Mouse (Mus musculus) liver, postnatal 0 days (tissue): ENCODE data around the gene Socs3. TPM values are rescaled to one million over a fixed set of nuclear protein-coding genes. Genes with fewer than 3 reads are reported as not detected.

Experiments
- ATAC-seq: fragments of 200-750 bp; cut with Nextera tagmentation; 2 replicates; pipeline ENCODE4 v1.8.0; 2017; ENCODE audit warnings: mild to moderate bottlenecking, moderate library complexity
- DNase-seq: peaks from one replicate; pipeline ENCODE4 v3.0.0-alpha.2; 2016
- H3K27ac ChIP-seq: fragments of 300-500 bp; sonication (generic); 2 replicates; pipeline ENCODE4 v1.5.1; 2014; ENCODE audit warnings: antibody characterized with exemption, moderate library complexity, mild to moderate bottlenecking, low read depth
- H3K27me3 ChIP-seq: fragments of 300-500 bp; sonication (generic); 2 replicates; pipeline ENCODE4 v1.6.1; 2014; ENCODE audit warnings: low read length, control low read depth, mixed read lengths; ENCODE audit not compliant: insufficient read depth
- H3K36me3 ChIP-seq: fragments of 300-500 bp; sonication (generic); replicated peaks from 2 replicates; pipeline ENCODE4 v1.6.1; 2014; ENCODE audit warnings: mild to moderate bottlenecking, control low read depth, low read length, moderate library complexity, mixed read lengths; ENCODE audit not compliant: insufficient read depth
- H3K4me1 ChIP-seq: fragments of 300-500 bp; sonication (generic); 2 replicates; pipeline ENCODE4 v1.6.1; 2014; ENCODE audit warnings: antibody characterized with exemption, mild to moderate bottlenecking, control low read depth; ENCODE audit not compliant: insufficient read depth
- H3K4me2 ChIP-seq: fragments of 300-500 bp; sonication (generic); 2 replicates; pipeline ENCODE4 v1.6.1; 2014; ENCODE audit warnings: low read depth, mild to moderate bottlenecking, low read length, moderate library complexity, mixed read lengths
- H3K4me3 ChIP-seq: fragments of 300-500 bp; sonication (generic); 2 replicates; pipeline ENCODE4 v1.5.1; 2014; ENCODE audit warnings: low read depth, low read length
- H3K9ac ChIP-seq: fragments of 300-500 bp; sonication (generic); replicated peaks from 2 replicates; pipeline ENCODE4 v1.6.1; 2014; ENCODE audit warnings: mild to moderate bottlenecking, moderate library complexity
- H3K9me3 ChIP-seq: fragments of 300-500 bp; sonication (generic); 2 replicates; pipeline ENCODE4 v1.6.1; 2016; ENCODE audit warnings: mild to moderate bottlenecking, control low read depth, low read length, mixed read lengths
- CTCF ChIP-seq: sonication (generic); IDR thresholded peaks from 2 replicates; pipeline ENCODE4 v1.5.1; 2016; ENCODE audit warnings: antibody characterized with exemption, low read depth
- EP300 ChIP-seq: IDR thresholded peaks from 2 replicates; pipeline ENCODE4 v1.6.1; 2016; ENCODE audit warnings: antibody characterized with exemption, low read depth, mild to moderate bottlenecking
- WGBS: fragments of 180-500 bp; shearing (Covaris S2); extraction: QIAGEN DNeasy Blood & Tissue Kit; methylation state at CpG from one replicate; pipeline ENCODE4 v1.1.7; 2014; ENCODE audit not compliant: insufficient replicate concordance; 5-methylcytosine and 5-hydroxymethylcytosine counted together
- polyA plus RNA-seq: library from polyadenylated mRNA; unstranded; fragments of >200 nt; fragmentation: Nextera tagmentation; extraction: Ambion mirVana; gene quantifications from 2 replicates; pipeline ENCODE4 v1.2.1, GENCODE M21; 2015

Gene Socs3
- polyA plus RNA-seq, 1 experiment from 2014 or later: 5.8 TPM

- Histone ChIP-seq H3K4me1 (peaks cover 54% of the 10 kb centered on the region), H3K27me3 (peaks cover 25% of the 10 kb centered on the region), H3K9ac (no peak overlapping the region), H3K4me3 (no peak overlapping the region), H3K4me2 (no peak overlapping the region), H3K9me3 (no peaks in the 10 kb centered on the region), H3K27ac (no peak overlapping the region), H3K36me3 (peaks cover 11% of the 10 kb centered on the region)
- ATAC-seq (no peak), DNase-seq (no peak)
- WGBS: 74% methylated on average over 5 of the region's 6 CpGs
- TF ChIP-seq CTCF: no peak
- no peak for TF ChIP-seq EP300
Observed at GRCm38 (mm10) chr11:117971100-117971499, 1.3 kb upstream of the Socs3 start.

- DNase-seq (peak; percentile 96), ATAC-seq (peak; percentile 86)
- Histone ChIP-seq H3K4me1 (peaks cover 54% of the 10 kb centered on the region), H3K4me2 (peak overlapping the region; percentile 88), H3K9ac (peak overlapping the region; percentile 86), H3K4me3 (peak overlapping the region; percentile 80), H3K27ac (peak overlapping the region; percentile 95), H3K9me3 (no peaks in the 10 kb centered on the region), H3K27me3 (peaks cover 28% of the 10 kb centered on the region), H3K36me3 (peaks cover 11% of the 10 kb centered on the region)
- TF ChIP-seq EP300 (peak; percentile 58), CTCF (no peak; the same call in 1 of the 2 replicates)
- WGBS: under 1% methylated on average over 52 of the region's 65 CpGs
Observed at GRCm38 (mm10) chr11:117969100-117969944, 525 bp downstream of the Socs3 start.

DNA sequence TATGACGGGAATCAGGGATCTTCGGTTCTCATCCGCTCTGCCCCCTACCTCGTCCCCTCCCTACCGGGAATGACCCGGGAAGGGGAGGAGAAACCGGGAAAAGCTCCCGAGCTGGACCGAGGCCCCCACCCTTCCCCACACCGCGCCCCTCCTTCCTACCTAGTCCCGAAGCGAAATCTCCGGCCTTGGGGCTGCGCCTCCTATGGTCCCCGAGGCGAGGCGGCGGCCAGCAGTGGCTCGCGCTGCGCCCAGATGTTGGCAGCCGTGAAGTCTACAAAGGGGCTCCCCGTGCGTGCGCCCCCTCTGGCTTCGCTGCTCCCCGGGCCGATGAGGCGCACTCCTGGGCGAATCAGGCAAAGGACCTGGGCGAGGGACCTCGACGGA lies 1.1 kb downstream of the Socs3 start:
- no peak for DNase-seq
- WGBS: under 1% methylated on average over 29 of the region's 34 CpGs

GRCm38 (mm10) chr11:117968016-117968671 lies 1.7 kb downstream of the Socs3 start:
- H3K27ac ChIP-seq: peak overlapping the region; percentile 95
- peak overlapping the region; percentile 80 for H3K4me3 ChIP-seq
- peak overlapping the region; percentile 86 for H3K9ac ChIP-seq
- DNase-seq: peak; percentile 51
- TF ChIP-seq CTCF: no peak
- no peak for TF ChIP-seq EP300
- ATAC-seq: no peak
- WGBS: 1% methylated on average over 64 of the region's 64 CpGs
- H3K36me3 ChIP-seq: peaks cover 11% of the 10 kb centered on the region
- peaks cover 28% of the 10 kb centered on the region for H3K27me3 ChIP-seq
- H3K9me3 ChIP-seq: no peaks in the 10 kb centered on the region
- H3K4me1 ChIP-seq: peaks cover 59% of the 10 kb centered on the region
- H3K4me2 ChIP-seq: peak overlapping the region; percentile 88

More for the DNA sequence above, 1.1 kb downstream of the Socs3 start:
- ATAC-seq: peak; percentile 34
- Histone ChIP-seq H3K4me3 (peak overlapping the region; percentile 80), H3K4me1 (peaks cover 54% of the 10 kb centered on the region), H3K27me3 (peaks cover 28% of the 10 kb centered on the region), H3K9me3 (no peaks in the 10 kb centered on the region), H3K27ac (peak overlapping the region; percentile 95), H3K36me3 (peaks cover 11% of the 10 kb centered on the region), H3K9ac (peak overlapping the region; percentile 86), H3K4me2 (peak overlapping the region; percentile 88)
- TF ChIP-seq CTCF (peak; percentile 37), EP300 (no peak)

DNA sequence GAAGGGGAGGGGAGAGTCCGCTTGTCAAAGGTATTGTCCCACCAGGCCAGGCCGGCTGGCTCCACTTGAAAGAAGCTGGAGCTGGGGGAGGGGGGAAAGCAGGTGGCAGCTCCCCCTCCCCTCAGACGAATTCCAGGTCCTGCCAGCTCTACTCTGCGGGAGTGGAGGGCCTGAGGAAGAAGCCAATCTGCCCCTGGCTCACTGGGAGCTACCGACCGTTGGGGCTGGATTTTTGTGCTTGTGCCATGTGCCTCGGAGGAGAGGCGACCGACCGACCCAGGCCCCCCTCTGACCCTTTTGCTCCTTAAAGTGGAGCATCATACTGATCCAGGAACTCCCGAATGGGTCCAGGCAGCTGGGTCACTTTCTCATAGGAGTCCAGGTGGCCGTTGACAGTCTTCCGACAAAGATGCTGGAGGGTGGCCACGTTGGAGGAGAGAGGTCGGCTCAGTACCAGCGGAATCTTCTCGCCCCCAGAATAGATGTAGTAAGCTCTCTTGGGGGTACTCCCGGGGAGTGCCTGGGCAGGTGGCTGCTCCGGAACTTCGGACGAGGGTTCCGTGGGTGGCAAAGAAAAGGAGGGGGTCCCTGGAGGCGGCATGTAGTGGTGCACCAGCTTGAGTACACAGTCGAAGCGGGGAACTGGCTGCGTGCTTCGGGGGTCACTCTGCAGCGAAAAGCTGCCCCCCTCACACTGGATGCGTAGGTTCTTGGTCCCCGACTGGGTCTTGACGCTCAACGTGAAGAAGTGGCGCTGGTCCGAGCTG lies 2.4 kb downstream of the Socs3 start:
- WGBS: 32% methylated on average over 34 of the region's 34 CpGs
- DNase-seq (no peak), ATAC-seq (no peak)
- Histone ChIP-seq H3K9ac (peak overlapping the region; percentile 86), H3K9me3 (no peaks in the 10 kb centered on the region), H3K4me1 (peaks cover 63% of the 10 kb centered on the region), H3K4me2 (peak overlapping the region; percentile 88), H3K27me3 (peaks cover 28% of the 10 kb centered on the region), H3K36me3 (peaks cover 11% of the 10 kb centered on the region), H3K27ac (0 out of 2 replicates have a peak overlapping the region, but pooled peaks have one; percentile 95), H3K4me3 (peak overlapping the region; percentile 80)
- TF ChIP-seq EP300 (no peak), CTCF (no peak)
